Mouse (Mus musculus): ENCODE measurements around the gene Ndufb4.
A peak's percentile ranks its signal among the peaks of the same experiment; 100 is the strongest.
"Not testable (repeated sequence)": the region's sequence is repeated elsewhere in the genome, so short reads cannot be mapped to it uniquely, and the experiment has no call there.

Gene Ndufb4

DNA sequence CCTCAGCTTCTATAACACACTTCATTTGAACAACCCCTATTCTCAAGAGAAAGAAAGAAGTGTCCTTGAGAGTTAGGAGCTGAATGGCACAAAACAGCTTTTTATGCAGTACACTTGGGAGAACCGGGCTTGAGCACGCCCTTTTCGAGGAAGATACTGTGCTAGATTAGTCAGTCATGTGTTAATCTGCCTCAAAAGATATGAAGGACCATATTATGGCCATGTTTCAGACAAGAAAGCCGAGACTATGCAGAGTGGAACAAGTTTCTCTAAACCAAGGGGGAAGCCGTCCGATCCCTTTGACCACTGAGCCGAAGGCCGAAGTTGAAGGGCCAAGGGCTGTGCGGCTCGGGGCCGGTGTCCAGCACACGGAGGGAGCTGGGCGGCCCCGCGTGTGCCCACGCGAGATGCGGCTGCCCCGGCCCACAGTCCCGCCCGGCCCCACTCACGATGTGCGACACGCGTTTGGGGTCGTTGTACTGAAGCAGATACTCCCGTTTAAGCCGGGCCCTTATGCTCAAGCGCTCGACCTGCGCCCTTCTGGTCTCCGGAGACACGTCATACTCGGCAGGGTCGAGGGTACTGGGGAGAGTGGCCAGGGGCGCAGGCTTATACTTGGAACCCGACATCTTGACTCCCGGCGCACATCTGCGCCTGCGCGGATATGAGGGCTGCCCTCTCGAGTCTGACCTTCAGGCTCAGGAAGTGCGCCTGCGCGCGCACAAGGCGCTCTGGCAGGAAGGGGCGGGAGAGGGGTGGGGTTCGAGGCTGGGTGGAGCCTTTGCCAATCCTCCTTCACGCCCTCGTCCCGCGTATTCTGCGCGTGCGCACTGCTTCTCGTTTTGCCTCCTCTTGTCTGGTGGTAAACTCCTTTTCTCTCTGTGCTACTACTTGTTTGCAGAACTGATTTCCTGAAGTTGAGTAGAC is at the start of gene Ndufb4:
Ndufb4 (minus strand) TSS at position 723 of the 927 bp plus-strand sequence.
- DNase-seq: peak; percentile 95 to 96

DNA sequence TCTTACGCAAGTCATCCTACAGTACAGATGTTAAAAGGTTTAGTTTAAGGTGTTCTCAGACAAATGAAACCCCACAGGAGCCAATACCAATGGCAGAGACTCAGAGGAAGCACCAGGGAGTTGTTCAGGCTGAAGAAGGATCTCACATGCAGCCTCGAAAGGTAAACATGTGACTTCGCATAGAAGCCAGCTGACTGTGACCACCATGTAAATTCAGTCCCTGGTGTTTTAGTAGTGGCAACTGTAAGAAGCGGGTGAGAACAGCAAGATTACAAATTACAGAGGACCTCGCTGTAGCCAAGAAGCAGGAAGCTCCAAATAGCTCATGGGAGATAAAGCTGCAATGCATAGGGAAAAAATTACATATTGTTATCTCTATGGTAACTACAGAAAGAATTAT is 49.6 kb upstream of the Ndufb4 start:
- DNase-seq: no peak

DNA sequence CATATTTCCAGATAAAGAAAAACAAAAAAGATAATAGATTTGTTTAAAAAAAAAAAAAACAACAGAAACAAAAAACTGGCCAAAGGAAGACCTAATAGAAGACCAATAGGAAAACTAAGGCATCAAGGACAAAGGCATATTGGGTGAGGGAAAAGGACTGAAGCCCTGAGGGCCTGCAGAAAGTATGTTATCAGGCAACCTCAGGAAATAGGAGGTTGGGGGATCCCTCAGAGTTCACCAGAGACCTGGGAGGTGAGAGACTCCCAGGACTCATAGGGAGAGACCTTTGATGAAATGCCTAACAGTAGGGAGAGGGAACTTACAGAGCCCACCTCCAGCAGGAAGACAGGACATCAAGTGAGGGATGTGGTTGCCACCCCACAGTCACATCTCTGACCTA is 45.8 kb upstream of the Ndufb4 start:
- not testable (repeated sequence) for DNase-seq

DNA sequence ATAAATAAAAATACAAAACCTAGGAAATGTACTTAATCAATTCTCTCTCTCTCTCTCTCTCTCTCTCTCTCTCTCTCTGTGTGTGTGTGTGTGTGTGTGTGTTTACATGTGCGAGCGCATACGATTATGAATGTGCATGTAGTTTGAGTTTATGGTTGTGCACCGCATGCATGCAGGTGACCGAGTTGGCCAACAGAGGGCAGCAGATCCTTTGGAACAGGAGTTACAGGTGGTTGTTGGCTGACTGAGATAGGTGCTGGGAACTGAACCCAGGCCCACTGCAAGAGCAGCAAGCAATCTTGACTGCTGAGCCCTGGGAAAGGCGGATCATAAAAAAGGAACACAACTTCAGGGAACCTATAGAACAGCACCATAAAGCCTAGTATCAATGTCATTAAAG is 44.5 kb upstream of the Ndufb4 start:
- DNase-seq: no peak

DNA sequence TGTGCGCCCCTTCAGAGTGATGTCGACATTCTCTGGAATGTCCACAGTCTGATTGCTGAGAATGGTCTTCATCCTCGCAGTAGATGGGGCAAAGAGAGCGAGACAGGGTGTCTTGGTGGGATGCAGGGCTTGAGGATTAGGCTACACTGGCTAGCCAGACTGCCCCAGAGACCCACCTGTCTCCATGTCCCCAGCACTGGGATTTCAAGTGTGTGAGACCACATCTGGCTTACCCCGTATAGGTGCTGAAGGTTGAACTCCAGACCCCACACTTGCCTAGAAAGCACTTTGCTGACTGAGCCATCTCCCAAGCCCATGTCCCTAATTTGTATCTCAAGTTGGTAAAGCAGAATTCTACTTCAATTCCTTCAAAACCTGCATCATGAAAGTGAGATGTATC is 43.0 kb upstream of the Ndufb4 start:
- no peak for DNase-seq

DNA sequence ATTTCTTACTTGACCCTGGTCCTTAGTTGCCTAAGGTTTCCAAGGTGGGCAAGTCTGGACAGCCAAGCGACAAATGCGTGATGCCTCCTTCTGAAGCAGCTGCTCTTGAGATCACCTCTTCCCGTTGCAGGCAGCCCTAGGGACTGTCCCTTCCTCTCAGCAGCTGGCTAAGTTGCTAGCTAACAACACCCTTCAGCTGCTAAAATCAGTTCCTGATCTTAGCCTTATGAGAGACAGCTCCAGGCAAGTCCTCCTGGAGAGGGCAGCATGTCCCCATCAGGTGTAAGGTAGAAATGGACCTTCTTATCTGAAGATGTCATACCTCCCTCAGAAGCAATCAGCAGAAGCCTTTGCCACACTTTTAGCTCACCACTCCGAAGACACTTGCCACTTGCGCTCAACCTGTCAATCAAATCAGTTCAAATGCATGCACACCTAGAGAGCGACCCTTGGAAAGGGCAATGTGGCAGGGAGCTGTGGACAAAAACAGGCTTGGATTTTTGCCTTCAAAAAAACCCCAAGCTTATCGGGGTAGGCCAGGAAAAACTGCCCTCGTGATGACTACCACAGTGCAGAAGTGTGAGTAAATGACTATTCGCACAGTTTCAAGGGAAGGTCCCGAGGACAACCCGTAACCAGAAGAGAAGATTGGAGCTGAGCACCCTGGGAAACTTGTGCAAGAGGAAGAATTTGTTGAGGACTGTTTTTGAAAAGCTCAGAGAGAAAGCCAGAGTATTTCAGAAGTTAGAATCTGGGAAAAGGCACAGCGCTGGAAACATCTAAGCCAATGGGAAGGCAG is 36.9 kb upstream of the Ndufb4 start:
- peak in 1 of 2 experiments; percentile 17 for DNase-seq

DNA sequence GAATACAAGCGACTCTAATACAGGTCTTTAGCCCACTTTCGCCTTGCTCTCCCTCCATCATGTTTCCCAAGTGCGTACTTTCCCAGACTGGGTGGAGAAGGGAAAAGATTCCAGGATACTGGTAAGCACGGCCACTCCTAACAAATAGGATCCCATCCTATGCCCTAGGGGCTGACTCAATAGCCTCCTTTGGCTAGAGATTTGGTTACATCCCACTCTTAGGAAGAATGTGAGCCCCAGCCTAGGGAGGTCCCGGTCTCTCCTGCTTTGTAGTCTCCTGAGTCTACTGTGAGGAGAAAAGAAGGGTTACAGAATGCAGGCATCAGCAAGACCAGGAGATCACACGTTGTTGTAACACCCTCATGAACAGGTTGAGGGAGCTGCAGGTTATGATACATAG is 36.2 kb upstream of the Ndufb4 start:
- no peak for DNase-seq

DNA sequence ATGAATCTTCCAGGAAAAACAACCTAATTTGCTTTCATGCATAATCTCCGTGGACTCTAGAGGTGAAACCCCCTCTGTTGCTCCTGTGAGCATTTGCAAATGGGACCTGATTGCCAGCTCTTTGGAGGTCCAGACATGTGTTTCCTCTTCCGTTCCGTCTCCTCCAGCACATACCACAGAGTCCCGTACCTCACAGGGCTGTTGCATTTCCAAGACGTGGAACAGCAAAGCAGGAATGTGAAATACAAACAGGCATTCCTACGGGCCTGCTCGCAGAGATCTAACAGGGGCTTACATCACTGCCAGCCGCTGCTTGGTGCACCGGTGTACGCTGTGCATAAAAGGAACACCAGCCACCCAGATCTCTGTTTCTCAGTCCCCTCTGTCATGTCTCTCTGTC is 35.7 kb upstream of the Ndufb4 start:
- no peak for DNase-seq

DNA sequence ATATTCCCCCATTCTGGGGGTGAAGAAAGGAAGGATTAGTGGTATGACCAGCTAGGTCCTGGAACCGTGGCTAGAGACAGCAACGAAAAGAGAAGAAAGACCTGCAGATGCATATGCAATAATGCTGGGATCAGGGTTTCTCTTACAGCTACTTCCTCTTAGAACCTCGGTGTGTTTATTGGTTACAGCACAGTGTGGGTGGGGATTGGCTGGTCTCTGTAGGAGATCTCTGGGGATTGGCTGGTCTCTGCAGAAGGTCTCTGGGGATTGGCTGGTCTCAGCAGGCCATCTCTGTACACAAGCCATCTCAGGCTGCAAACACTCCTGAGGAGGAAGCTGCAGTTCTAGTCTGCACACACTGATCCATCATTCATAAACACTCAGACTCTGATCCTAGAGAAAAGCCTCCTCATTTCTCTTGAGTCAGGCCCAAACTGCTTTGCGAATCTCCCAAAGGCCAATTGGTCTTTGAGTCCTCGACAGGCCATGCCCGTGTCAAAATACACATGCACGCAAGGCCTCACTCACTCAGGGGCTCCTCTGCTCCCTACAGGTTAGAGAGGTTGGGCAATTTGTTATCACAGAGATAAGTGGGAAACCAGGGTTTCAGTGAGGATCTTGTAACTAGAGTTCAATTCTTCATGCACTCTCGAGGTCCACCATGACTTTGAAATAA is 35.1 kb upstream of the Ndufb4 start:
- no peak for DNase-seq

DNA sequence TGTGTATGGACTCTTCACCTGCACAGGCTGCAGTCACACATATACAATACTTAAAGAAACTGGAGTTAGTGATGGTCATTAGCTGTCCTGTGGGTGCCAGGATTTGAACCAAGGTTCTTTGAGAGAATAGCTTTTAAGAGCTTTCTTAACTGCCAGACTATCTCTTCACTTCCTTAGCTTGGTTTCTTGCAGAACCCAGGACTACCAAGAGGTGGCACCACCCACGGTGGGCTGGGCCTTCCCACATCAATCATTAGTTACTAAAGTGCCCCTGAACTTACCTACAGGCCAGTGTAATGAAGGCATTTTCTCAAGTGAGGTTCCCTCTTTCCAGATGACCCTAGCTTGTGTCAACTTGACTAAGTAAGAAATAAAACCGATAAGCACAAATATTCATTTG is 33.9 kb upstream of the Ndufb4 start:
- no peak for DNase-seq

DNA sequence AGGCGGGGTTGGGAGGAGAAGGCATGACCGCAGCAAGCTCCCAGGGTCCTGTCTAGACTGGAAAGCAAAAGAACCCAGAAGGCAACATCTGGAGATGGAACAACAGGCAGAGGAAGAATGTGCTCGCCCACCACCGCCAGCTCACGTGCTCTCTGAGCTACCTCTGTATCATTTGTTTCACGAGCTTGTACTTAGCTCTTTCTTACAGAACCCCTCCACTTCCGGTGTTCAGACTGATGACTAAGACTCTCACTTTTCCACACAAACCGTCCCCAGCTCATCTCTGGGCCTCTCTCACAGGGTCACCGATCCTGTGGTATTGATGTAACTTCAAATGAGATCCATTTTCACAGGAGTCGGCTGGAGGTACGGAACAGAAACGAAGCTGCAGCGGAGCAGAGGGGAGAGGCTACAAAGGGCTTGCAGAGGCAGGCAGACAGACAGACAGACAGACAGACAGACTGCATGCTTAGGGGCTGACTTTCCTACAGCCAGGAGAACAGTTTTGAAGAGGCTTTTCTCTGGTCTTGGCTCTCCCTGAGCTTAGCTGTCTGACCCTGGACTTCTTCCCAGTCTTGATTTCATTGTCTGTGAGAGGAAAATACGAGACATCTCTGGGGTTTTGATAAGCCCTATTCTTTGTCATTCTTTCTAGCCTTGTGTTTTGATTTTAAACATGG is 33.2 kb upstream of the Ndufb4 start:
- DNase-seq: no peak

DNA sequence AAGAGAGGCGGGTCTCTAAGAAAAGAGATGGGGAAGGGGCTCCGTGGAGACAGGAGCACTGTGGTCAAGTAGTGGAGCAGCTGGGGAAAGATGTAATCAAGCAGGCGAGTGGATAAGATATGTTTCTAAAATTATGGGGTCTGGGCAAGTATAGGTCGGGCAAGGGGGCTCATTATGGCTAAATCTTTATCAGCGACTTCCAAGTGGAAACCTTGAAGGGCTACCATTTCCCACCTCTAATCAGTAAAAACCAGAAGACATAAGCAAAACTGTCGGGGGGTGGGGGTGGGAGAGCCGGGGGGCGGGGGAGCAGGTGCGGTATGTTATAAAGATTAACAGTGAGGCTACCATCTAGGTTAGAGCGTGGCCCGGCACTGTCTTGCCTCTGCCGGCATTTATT is 32.6 kb upstream of the Ndufb4 start:
- no peak for DNase-seq

DNA sequence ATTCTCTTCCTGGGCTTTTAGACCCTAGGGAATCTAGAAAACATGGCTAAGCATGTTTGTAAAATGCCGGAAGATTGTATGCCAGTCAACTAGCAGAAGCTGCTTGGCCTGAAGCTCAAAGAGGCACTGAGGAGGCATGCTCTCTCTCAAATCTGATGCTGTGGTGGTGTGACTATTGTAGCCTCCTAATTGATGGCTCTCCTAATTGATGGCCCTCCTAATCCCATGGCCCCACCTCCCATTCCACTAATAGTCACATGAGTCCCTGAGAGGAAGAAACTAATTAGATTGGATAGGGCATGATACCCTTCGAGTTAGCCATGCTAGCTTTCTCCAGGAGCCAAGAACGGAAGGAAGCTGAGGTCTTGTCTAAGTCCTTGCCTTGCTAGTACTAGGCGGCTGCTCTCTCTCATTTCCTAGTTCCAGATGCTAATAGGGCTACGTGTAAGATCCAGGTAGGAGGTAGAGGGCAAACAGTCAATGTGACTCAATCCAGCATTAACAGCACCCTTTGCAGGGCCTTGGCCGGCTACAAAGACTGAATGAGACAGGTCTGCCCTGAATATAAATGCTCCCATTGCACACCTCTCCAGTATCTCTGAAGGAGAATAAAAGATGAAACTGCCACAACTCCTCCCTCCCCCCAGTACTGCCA is 31.8 kb upstream of the Ndufb4 start:
- DNase-seq: no peak

DNA sequence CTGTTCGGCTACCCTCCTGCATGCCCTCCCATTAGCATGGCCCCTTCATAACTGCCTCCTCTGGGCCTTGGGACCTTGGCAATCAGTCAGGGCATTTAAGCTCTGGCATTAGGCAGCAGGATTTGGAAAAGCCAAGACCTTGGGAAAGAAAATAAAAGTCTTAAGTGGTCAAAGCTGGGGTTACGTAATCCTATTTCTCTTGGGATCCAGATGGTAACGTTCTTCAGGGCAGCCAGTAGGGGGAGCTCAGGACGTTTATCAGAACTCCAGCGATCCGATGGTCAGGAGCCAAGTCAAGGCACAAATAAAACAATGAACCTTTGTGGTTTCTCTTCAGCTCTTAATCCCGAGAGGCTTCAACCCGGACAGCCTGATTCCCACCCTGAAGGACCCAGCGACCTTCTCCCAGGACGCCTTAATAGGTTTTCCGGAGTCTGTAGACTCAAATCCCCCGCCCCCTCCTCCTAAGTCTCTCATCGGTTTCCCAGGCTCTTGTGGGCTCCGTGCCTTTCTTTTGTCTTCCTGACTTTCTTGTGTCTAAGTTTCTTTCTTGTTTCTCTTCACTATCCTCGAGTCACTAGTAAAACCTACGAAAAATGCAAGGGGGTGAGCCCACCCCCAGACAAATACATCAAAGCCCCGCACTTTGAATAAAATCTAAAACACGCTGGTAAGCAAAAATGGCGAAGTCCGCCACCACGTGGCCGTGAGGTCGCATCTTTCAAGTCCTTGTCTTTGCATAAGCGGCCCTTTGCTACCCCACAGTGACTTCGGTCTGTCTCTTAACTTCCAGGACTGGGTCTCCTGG is 30.6 kb upstream of the Ndufb4 start:
- DNase-seq: peak; percentile 87 to 92

DNA sequence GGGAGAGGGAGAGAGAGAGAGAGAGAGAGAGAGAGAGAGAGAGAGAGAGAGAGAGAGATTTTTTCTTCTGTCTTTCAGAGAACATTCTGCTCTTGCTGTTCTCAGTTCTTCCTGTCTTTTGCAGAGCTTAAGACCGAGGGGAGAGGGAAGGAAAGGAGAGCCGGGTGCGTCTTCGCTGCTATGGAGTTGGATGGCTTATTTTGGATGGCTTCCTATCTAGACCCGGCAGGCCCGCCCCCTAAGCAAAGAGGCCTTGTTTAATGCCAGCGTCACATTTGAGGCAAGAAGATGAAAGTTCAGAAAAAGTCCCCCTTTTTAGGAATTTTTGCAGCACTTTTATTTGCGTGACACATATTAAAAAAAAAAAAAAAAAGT is 30.0 kb upstream of the Ndufb4 start:
- peak in 1 of 2 experiments; percentile 34 for DNase-seq

DNA sequence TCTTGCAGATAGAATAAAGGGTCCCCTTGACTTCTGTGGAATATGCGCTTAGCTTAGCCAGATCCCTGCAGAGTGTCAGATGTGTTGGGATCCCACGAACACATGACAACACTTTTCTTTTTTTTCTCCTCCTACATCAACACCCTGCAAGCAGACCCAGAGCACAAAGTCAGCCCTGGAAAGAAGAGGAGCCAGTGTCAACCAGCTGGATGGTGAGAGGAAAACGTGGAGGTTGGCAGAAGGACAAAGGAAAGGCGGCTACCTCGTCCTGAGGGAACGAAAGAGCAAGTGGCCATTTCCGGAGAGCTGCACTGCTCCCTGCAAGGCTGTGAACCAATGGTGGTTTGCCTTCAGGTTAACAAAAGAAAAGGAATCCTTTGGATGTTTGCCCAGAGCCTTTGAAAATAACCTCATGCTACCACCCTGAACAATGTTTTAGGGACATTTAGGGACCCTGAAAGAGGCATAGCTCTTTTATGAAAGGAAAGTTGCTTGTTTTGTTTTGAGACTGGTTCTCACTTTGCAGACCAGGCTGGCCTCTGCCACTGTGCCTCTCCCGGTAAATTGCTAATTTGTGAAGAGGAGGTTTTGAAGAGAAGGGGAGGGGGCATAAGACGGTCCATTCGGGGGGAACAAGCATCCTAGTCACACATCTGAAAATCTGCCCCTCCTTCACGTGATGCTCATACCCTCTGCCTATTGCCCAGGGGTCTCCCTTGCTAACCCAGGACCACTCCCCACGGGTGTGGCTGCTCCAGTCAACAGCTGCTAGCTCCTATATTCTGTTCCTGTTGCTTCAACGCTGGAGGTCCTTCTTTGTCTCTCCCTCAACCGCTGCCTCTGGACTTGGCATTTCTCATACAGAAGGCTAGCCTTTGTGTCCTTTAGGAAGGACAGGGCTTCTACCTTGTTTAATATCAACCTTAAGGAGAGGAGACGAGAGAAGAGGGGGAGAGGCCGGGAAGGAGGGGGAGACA is 29.2 kb upstream of the Ndufb4 start:
- DNase-seq: peak; percentile 50 to 66

DNA sequence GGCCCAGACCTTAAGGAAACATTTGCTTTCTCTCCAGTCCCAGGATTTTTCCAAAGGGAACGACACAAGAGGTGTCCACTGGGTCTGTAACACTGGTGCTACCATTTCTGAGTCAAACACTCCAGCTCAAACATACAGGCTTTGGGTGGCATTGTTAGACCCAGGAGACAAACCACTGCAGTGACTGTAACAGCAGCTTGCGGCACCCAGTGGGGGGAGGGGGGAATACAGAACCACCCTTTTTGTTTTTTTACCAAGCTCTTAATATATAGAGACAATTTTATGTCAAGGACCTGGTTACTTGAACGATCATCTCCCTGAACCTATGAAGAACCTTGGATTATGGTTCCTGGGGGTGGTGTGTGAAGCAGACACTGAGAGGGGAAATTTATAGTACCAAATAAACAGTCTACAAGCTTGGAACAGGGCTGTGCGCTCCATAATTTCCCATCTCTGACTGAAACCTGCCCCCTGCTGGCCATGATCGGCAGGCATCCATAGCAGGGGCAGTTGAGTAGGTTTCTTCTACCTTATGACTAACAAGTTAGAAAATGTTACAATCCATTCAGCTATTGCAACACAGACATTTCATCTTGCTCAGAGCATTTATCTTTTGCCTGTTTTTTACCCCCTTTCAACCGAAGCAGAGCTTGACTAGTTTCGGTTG is 28.2 kb upstream of the Ndufb4 start:
- DNase-seq: peak; percentile 86 to 90

DNA sequence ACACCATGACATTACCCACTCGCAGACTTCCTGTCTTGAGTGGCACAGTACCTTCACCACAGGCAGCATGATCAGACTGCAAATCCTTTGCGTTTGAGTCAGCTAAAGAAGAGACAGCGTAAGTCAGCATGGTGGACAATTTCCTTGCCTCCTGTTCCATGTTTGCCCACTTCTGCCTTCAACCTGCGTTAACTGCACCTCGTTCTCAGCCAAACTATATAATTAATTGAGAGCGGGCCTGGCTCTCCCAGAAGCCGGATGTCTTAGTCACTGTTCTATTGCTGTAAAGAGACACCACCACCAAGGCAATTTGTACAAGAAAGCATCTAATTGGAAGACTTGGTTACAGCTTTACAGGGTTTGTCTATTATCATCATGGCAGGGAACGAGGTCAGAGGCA is 26.6 kb upstream of the Ndufb4 start:
- no peak for DNase-seq

DNA sequence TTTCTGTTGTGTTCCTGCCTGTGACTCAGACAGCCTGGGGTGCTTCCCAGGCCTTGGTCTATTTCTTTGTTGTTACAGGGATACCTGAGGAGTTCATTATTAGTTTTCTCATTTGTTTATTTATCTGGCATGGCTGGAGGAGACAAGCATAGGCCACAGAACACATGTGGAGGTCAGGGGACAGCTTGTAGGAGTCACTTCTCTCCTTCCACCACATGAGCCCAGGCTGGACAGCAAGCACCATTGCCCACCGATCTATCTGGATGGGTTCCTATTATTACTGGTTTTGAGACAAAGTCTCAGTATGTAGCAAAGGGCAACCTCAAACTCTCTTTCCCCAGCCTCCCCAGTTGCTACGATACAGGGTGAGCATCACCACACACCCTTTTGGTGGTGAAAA is 26.0 kb upstream of the Ndufb4 start:
- no peak for DNase-seq

DNA sequence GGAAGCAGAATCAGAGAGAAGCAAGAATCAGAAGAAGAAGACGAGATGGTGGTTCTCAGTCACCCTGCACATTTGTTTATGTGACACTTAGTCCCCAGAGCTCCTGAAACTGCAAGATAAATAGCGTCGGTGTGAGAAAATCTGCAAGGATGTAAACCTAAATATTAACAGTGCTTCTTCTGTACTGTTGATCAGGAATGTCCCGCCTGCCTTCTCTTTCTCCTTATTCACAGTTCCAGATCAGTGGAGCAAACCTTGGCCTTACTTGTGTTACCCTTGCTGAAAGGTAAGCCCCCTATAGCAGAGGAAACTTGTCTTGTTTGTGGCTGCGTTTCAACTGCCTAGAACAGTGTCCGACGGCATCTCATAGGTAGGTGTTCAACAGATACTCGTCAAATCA is 23.3 kb upstream of the Ndufb4 start:
- no peak for DNase-seq

Measured in cerebellum, adult 18-20 months (tissue).